Mouse (Mus musculus) MEL (cell line): Measurements from ENCODE around the gene Kirrel3.

Experiments used
- CHD2 ChIP-seq: IDR thresholded peaks from 2 replicates; pipeline ENCODE4 v1.6.1; 2011; ENCODE audit warnings: low read length, improper control_type of control experiment
- CTCF ChIP-seq, 3 experiments: IDR thresholded peaks in 2 of 3; conservative IDR thresholded peaks in 1 of 3; 2 replicates each; pipeline ENCODE4 v1.5.1; 2011 to 2012; ENCODE audit warnings: low read length in 3 of 3, low read depth in 2 of 3, mild to moderate bottlenecking in 2 of 3, improper control_type of control experiment in 1 of 3, inconsistent platforms in 1 of 3, mixed read lengths in 1 of 3, moderate library complexity in 1 of 3; ENCODE audit not compliant: control insufficient read depth in 1 of 3, insufficient read depth in 1 of 3, poor library complexity in 1 of 3, severe bottlenecking in 1 of 3
- EP300 ChIP-seq, 2 experiments: IDR thresholded peaks; 2 replicates each; pipeline ENCODE4 v1.6.1; 2011; ENCODE audit warnings: improper control_type of control experiment in 2 of 2, low read length in 2 of 2, low read depth in 1 of 2, mild to moderate bottlenecking in 1 of 2
- MAZ ChIP-seq: IDR thresholded peaks from 2 replicates; pipeline ENCODE4 v1.6.1; 2012; ENCODE audit warnings: low read depth, mild to moderate bottlenecking, inconsistent platforms, low read length, improper control_type of control experiment
- POLR2A ChIP-seq, 2 experiments: IDR thresholded peaks; 2 replicates each; pipeline ENCODE4 v1.6.1; 2011 to 2012; ENCODE audit warnings: low read length in 2 of 2, mild to moderate bottlenecking in 2 of 2, control low read depth in 1 of 2, improper control_type of control experiment in 1 of 2, low read depth in 1 of 2, moderate library complexity in 1 of 2; ENCODE audit not compliant: control insufficient read depth in 1 of 2, insufficient read depth in 1 of 2, poor library complexity in 1 of 2
- UBTF ChIP-seq: IDR thresholded peaks from 2 replicates; pipeline ENCODE4 v1.6.1; 2012; ENCODE audit warnings: low read depth, mild to moderate bottlenecking, inconsistent platforms, low read length, improper control_type of control experiment, moderate library complexity, borderline replicate concordance; ENCODE audit not compliant: insufficient read depth
- ZMIZ1 ChIP-seq: IDR thresholded peaks from 2 replicates; pipeline ENCODE4 v1.6.1; 2012; ENCODE audit warnings: low read depth, mild to moderate bottlenecking, inconsistent platforms, low read length, improper control_type of control experiment, moderate library complexity

DNA sequence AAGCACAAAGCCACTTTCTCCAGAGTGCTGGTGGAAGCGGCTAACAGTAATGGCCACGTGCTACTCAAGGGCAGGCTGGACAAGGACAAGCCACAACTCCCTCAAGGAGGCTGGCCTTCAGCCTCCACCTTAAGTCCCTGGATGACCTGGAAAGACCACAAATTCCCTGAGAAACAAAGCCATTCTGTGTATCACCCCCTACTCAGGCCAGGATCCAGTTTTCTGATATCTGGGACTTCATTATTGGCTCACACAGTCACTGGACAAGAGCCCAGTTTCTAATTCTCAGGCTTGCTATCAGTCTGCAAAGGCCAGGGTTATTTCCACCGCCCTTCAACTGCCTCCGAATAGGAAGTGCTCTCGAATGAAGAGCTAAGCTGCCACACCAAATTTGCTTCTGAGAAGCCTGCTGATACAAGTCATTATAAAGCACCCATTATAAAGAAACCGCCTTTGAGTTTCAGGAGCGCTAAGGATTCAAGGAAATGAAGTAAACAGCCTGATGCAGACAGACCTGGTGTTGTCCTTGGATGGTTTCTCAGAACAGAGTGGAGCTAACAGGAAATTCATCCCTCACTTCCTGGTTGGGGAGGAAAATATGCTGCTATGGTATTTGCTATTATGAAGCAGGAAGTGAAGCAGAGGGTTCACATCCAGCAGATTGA lies 553.4 kb downstream of the Kirrel3 start:
- TF ChIP-seq MAZ (no peak), CHD2 (no peak), UBTF (no peak), POLR2A (IDR thresholded peaks at IDR 0.05; ENCODE audit: control insufficient read depth in 1 of 2, insufficient read depth in 1 of 2, low read depth in 1 of 2, low read length in 2 of 2, poor library complexity in 1 of 2) (peak in 1 of 2 experiments; percentile 28; a peak in 1 of 4 replicates), CTCF (IDR thresholded peaks at IDR 0.05 in 2 of 3, conservative IDR thresholded peaks at IDR 0.05 in 1 of 3; ENCODE audit: control insufficient read depth in 1 of 3, insufficient read depth in 1 of 3, low read depth in 2 of 3, low read length in 3 of 3, poor library complexity in 1 of 3, severe bottlenecking in 1 of 3) (no peak), EP300 (IDR thresholded peaks at IDR 0.05; ENCODE audit: low read depth in 1 of 2, low read length in 2 of 2) (peak; percentile 13 to 69; a peak in 3 of 4 replicates), ZMIZ1 (no peak)
